Mouse (Mus musculus): ENCODE data around the gene Mfsd4b3. TPM values are rescaled to one million over a fixed set of nuclear protein-coding genes. Genes with fewer than 3 reads are reported as not detected.
"Not testable (repeated sequence)": the region's sequence is repeated elsewhere in the genome, so short reads cannot be mapped to it uniquely, and the experiment has no call there.

The Mfsd4b3 gene
- polyA plus RNA-seq (2015; fragmentation: Nextera tagmentation; extraction: Ambion mirVana): 1.3 and 1.6 TPM in 2 replicates

- peak within 1 kb of the TSS; percentile 99 for H3K4me2 ChIP-seq (ENCODE audit: low read depth, low read length)
- H3K4me1 ChIP-seq (ENCODE audit: control insufficient read depth, insufficient read depth, low read length): peaks cover 9% of the 10 kb centered on the region
- no peaks in the 10 kb centered on the region for H3K36me3 ChIP-seq (ENCODE audit: control insufficient read depth, insufficient read depth)
- under 1% methylated on average over 38 of the region's 38 CpGs for whole genome bisulfite sequencing
- peak; percentile 98 for ATAC-seq (replicated peaks; ENCODE audit: extremely low read depth, insufficient read depth, low FRiP score)
- peak within 1 kb of the TSS; percentile 88 for H3K27ac ChIP-seq (ENCODE audit: low read length)
- H3K9ac ChIP-seq (ENCODE audit: low read length): peak within 1 kb of the TSS; percentile 77
- H3K27me3 ChIP-seq (ENCODE audit: control insufficient read depth, insufficient read depth, low read length): no peaks in the 10 kb centered on the region
- peak within 1 kb of the TSS; percentile 75 for H3K4me3 ChIP-seq (ENCODE audit: low read length)
- H3K9me3 ChIP-seq (replicated peaks; ENCODE audit: control insufficient read depth, low read length): no peaks in the 10 kb centered on the region
Observed at GRCm38 (mm10) chr10:39959761-39960440, at the start of gene Mfsd4b3. TSS of gene Mfsd4b3 (minus strand) at chr10:39960153.

GRCm38 (mm10) chr10:40009591-40009990 is 49.6 kb upstream of the Mfsd4b3 start:
- Histone ChIP-seq H3K9me3 (replicated peaks; ENCODE audit: control insufficient read depth, low read length) (no peaks in the 10 kb centered on the region), H3K36me3 (ENCODE audit: control insufficient read depth, insufficient read depth) (no peaks in the 10 kb centered on the region), H3K4me3 (ENCODE audit: low read length) (no peak overlapping the region), H3K4me2 (ENCODE audit: low read depth, low read length) (no peak overlapping the region), H3K9ac (ENCODE audit: low read length) (no peak overlapping the region), H3K27ac (ENCODE audit: low read length) (no peak overlapping the region), H3K4me1 (ENCODE audit: control insufficient read depth, insufficient read depth, low read length) (no peaks in the 10 kb centered on the region), H3K27me3 (ENCODE audit: control insufficient read depth, insufficient read depth, low read length) (no peaks in the 10 kb centered on the region)
- 78% methylated on average over 11 of the region's 11 CpGs for WGBS
- ATAC-seq (replicated peaks; ENCODE audit: extremely low read depth, insufficient read depth, low FRiP score): no peak

- not testable (repeated sequence) for H3K4me1 ChIP-seq (ENCODE audit: control insufficient read depth, insufficient read depth, low read length); H3K27ac ChIP-seq (ENCODE audit: low read length); H3K27me3 ChIP-seq (ENCODE audit: control insufficient read depth, insufficient read depth, low read length); H3K9me3 ChIP-seq (replicated peaks; ENCODE audit: control insufficient read depth, low read length); H3K9ac ChIP-seq (ENCODE audit: low read length); ATAC-seq (replicated peaks; ENCODE audit: extremely low read depth, insufficient read depth, low FRiP score); H3K4me2 ChIP-seq (ENCODE audit: low read depth, low read length); H3K36me3 ChIP-seq (ENCODE audit: control insufficient read depth, insufficient read depth); H3K4me3 ChIP-seq (ENCODE audit: low read length)
- 58% methylated on average over 4 of the region's 4 CpGs for WGBS
Observed at GRCm38 (mm10) chr10:40008847-40009246, 48.9 kb upstream of the Mfsd4b3 start.

- ATAC-seq (replicated peaks; ENCODE audit: extremely low read depth, insufficient read depth, low FRiP score): no peak
Observed at GRCm38 (mm10) chr10:40007953-40008352, 48.0 kb upstream of the Mfsd4b3 start.

GRCm38 (mm10) chr10:40006963-40007362 is 47.0 kb upstream of the Mfsd4b3 start:
- H3K4me1 ChIP-seq (ENCODE audit: control insufficient read depth, insufficient read depth, low read length): no peaks in the 10 kb centered on the region
- H3K36me3 ChIP-seq (ENCODE audit: control insufficient read depth, insufficient read depth): no peaks in the 10 kb centered on the region
- no peak overlapping the region for H3K27ac ChIP-seq (ENCODE audit: low read length)
- 62% methylated on average over 10 of the region's 10 CpGs for WGBS
- no peaks in the 10 kb centered on the region for H3K9me3 ChIP-seq (replicated peaks; ENCODE audit: control insufficient read depth, low read length)
- no peak overlapping the region for H3K4me3 ChIP-seq (ENCODE audit: low read length)
- no peak overlapping the region for H3K9ac ChIP-seq (ENCODE audit: low read length)
- H3K27me3 ChIP-seq (ENCODE audit: control insufficient read depth, insufficient read depth, low read length): no peaks in the 10 kb centered on the region
- ATAC-seq (replicated peaks; ENCODE audit: extremely low read depth, insufficient read depth, low FRiP score): no peak
- H3K4me2 ChIP-seq (ENCODE audit: low read depth, low read length): no peak overlapping the region

More at GRCm38 (mm10) chr10:40007953-40008352, 48.0 kb upstream of the Mfsd4b3 start:
- Histone ChIP-seq H3K4me1 (ENCODE audit: control insufficient read depth, insufficient read depth, low read length) (no peaks in the 10 kb centered on the region), H3K36me3 (ENCODE audit: control insufficient read depth, insufficient read depth) (no peaks in the 10 kb centered on the region), H3K4me2 (ENCODE audit: low read depth, low read length) (no peak overlapping the region), H3K27ac (ENCODE audit: low read length) (no peak overlapping the region), H3K9ac (ENCODE audit: low read length) (no peak overlapping the region), H3K27me3 (ENCODE audit: control insufficient read depth, insufficient read depth, low read length) (no peaks in the 10 kb centered on the region), H3K9me3 (replicated peaks; ENCODE audit: control insufficient read depth, low read length) (no peaks in the 10 kb centered on the region), H3K4me3 (ENCODE audit: low read length) (no peak overlapping the region)
- 83% methylated on average over 4 of the region's 4 CpGs for WGBS

DNA sequence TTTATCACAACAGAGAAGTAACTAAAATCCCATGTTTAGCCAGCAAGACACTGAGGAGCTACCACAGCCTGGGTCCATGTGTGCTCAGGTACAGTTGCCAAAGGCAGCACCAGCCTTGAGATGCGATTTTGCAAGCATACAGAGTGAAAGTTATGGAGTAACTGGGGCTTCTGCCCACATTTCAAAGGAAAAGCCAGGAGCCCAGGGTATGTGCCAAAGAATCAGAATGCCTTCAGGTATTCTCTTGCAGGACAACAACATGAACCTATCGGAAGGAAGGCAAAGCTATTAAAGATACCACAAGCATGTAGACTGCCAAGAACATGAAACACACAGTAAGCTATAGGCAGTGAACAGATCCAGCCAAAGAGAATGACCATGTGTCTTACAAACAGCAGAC is 40.8 kb upstream of the Mfsd4b3 start:
- H3K4me1 ChIP-seq (ENCODE audit: control insufficient read depth, insufficient read depth, low read length): no peaks in the 10 kb centered on the region
- no peaks in the 10 kb centered on the region for H3K27me3 ChIP-seq (ENCODE audit: control insufficient read depth, insufficient read depth, low read length)
- H3K9ac ChIP-seq (ENCODE audit: low read length): no peak overlapping the region
- H3K27ac ChIP-seq (ENCODE audit: low read length): no peak overlapping the region
- ATAC-seq (replicated peaks; ENCODE audit: extremely low read depth, insufficient read depth, low FRiP score): no peak
- H3K4me3 ChIP-seq (ENCODE audit: low read length): no peak overlapping the region
- WGBS: 82% methylated on average over 2 of the region's 2 CpGs
- no peak overlapping the region for H3K4me2 ChIP-seq (ENCODE audit: low read depth, low read length)
- no peaks in the 10 kb centered on the region for H3K9me3 ChIP-seq (replicated peaks; ENCODE audit: control insufficient read depth, low read length)
- no peaks in the 10 kb centered on the region for H3K36me3 ChIP-seq (ENCODE audit: control insufficient read depth, insufficient read depth)

GRCm38 (mm10) chr10:39991155-39991554 is 31.2 kb upstream of the Mfsd4b3 start:
- Histone ChIP-seq H3K4me3 (ENCODE audit: low read length) (no peak overlapping the region), H3K27me3 (ENCODE audit: control insufficient read depth, insufficient read depth, low read length) (no peaks in the 10 kb centered on the region), H3K27ac (ENCODE audit: low read length) (no peak overlapping the region), H3K36me3 (ENCODE audit: control insufficient read depth, insufficient read depth) (no peaks in the 10 kb centered on the region), H3K9ac (ENCODE audit: low read length) (no peak overlapping the region), H3K9me3 (replicated peaks; ENCODE audit: control insufficient read depth, low read length) (peaks cover 4% of the 10 kb centered on the region), H3K4me2 (ENCODE audit: low read depth, low read length) (no peak overlapping the region), H3K4me1 (ENCODE audit: control insufficient read depth, insufficient read depth, low read length) (no peaks in the 10 kb centered on the region)
- WGBS: 32% methylated on average over 4 of the region's 4 CpGs
- ATAC-seq (replicated peaks; ENCODE audit: extremely low read depth, insufficient read depth, low FRiP score): no peak

- Histone ChIP-seq H3K4me3 (ENCODE audit: low read length) (no peak within 1 kb of the TSS), H3K27me3 (ENCODE audit: control insufficient read depth, insufficient read depth, low read length) (no peaks in the 10 kb centered on the region), H3K9ac (ENCODE audit: low read length) (no peak within 1 kb of the TSS), H3K36me3 (ENCODE audit: control insufficient read depth, insufficient read depth) (no peaks in the 10 kb centered on the region), H3K4me2 (ENCODE audit: low read depth, low read length) (no peak within 1 kb of the TSS), H3K4me1 (ENCODE audit: control insufficient read depth, insufficient read depth, low read length) (no peaks in the 10 kb centered on the region), H3K9me3 (replicated peaks; ENCODE audit: control insufficient read depth, low read length) (no peaks in the 10 kb centered on the region), H3K27ac (ENCODE audit: low read length) (no peak within 1 kb of the TSS)
- 83% methylated on average over 12 of the region's 12 CpGs for WGBS
- ATAC-seq (replicated peaks; ENCODE audit: extremely low read depth, insufficient read depth, low FRiP score): no peak
Observed at GRCm38 (mm10) chr10:39986466-39986865, 26.5 kb upstream of the Mfsd4b3 start, which contains the start of gene Mfsd4b5. TSS of gene Mfsd4b5 (minus strand) at chr10:39986646.

- no peak for ATAC-seq (replicated peaks; ENCODE audit: extremely low read depth, insufficient read depth, low FRiP score)
Observed at GRCm38 (mm10) chr10:39982604-39983003, 22.7 kb upstream of the Mfsd4b3 start.

More at GRCm38 (mm10) chr10:39982604-39983003, 22.7 kb upstream of the Mfsd4b3 start:
- peaks cover 7% of the 10 kb centered on the region for H3K9me3 ChIP-seq (replicated peaks; ENCODE audit: control insufficient read depth, low read length)
- no peak overlapping the region for H3K4me3 ChIP-seq (ENCODE audit: low read length)
- H3K4me1 ChIP-seq (ENCODE audit: control insufficient read depth, insufficient read depth, low read length): no peaks in the 10 kb centered on the region
- no peak overlapping the region for H3K27ac ChIP-seq (ENCODE audit: low read length)
- no peaks in the 10 kb centered on the region for H3K36me3 ChIP-seq (ENCODE audit: control insufficient read depth, insufficient read depth)
- H3K4me2 ChIP-seq (ENCODE audit: low read depth, low read length): no peak overlapping the region
- no peak overlapping the region for H3K9ac ChIP-seq (ENCODE audit: low read length)
- 60% methylated on average over 5 of the region's 5 CpGs for WGBS
- H3K27me3 ChIP-seq (ENCODE audit: control insufficient read depth, insufficient read depth, low read length): no peaks in the 10 kb centered on the region

Data from heart, embryonic 16.5 days (tissue).